Mouse (Mus musculus): ENCODE measurements around the gene Fgfr2.

- TF ChIP-seq CTCF (IDR thresholded peaks at IDR 0.05) = no peak
- TF ChIP-seq EP300 (IDR thresholded peaks at IDR 0.05) = no peak
These were observed 423.0 kb downstream of the Fgfr2 start for GRCm38 (mm10) chr7:132700107-132700506.
